Mouse (Mus musculus) myocyte (in vitro differentiated cells): ENCODE data around the gene Itgb6.

ENCODE experiments used
- CEBPB ChIP-seq: IDR thresholded peaks from 2 replicates; pipeline ENCODE4 v1.6.1; 2011; ENCODE audit warnings: mild to moderate bottlenecking, moderate library complexity; ENCODE audit not compliant: poor library complexity, insufficient read depth, severe bottlenecking
- MAX ChIP-seq: IDR thresholded peaks from one replicate; pipeline ENCODE4 v1.6.1; 2011; ENCODE audit warnings: low read depth, mild to moderate bottlenecking, control low read depth
- MYOG ChIP-seq, 3 experiments: IDR thresholded peaks; one replicate each; pipeline ENCODE4 v1.6.1; 2011; ENCODE audit warnings: control low read depth in 2 of 3, low read depth in 2 of 3, mild to moderate bottlenecking in 2 of 3; ENCODE audit not compliant: insufficient read length in 2 of 3, control insufficient read depth in 1 of 3, insufficient read depth in 1 of 3
- POLR2A ChIP-seq: IDR thresholded peaks from one replicate; pipeline ENCODE4 v1.6.1; 2011; ENCODE audit warnings: low read depth, mild to moderate bottlenecking, control low read depth, moderate library complexity; ENCODE audit not compliant: insufficient read length
- POLR2AphosphoS2 ChIP-seq: IDR thresholded peaks from one replicate; pipeline ENCODE4 v1.6.1; 2011; ENCODE audit warnings: low read depth, control low read depth; ENCODE audit not compliant: insufficient read length
- SRF ChIP-seq: IDR thresholded peaks from one replicate; pipeline ENCODE4 v1.6.1; 2011; ENCODE audit warnings: low read depth; ENCODE audit not compliant: control insufficient read depth, insufficient read length
- TCF3 ChIP-seq: IDR thresholded peaks from one replicate; pipeline ENCODE4 v1.6.1; 2011; ENCODE audit warnings: low read depth, control low read depth; ENCODE audit not compliant: insufficient read length

GRCm38 (mm10) chr2:60747590-60747989, 25.1 kb upstream of the Itgb6 start:
- TF ChIP-seq POLR2A: peak; percentile 48
- TF ChIP-seq TCF3: no peak
- TF ChIP-seq CEBPB: no peak
- peak; percentile 47 for TF ChIP-seq MAX
- peak; percentile 97 for TF ChIP-seq POLR2AphosphoS2
- peak in 2 of 3 experiments; percentile 12 to 82 for TF ChIP-seq MYOG (IDR thresholded peaks at IDR 0.05; ENCODE audit: control insufficient read depth in 1 of 3, insufficient read depth in 1 of 3, insufficient read length in 2 of 3, low read depth in 2 of 3)
- TF ChIP-seq SRF: no peak
